Mouse (Mus musculus): ENCODE measurements at regions not wholly inside any gene's neighbourhood (a gene's known extent, or its start where the extent isn't known, plus 50 kb on each side); places are given as distances from the start of the nearest gene placed in this dataset.
A peak's percentile ranks its signal among the peaks of the same experiment; 100 is the strongest.

- intact Hi-C loops (cut with DNase I) = no loop called here
- DNase-seq (ENCODE audit: low spot score in 2 of 2) = peak; percentile 3 to 16
Observed at GRCm38 (mm10) chrX:132646956-132647355, 1041.8 kb downstream of the Pcdh19 start.

GRCm38 (mm10) chrX:132596925-132597324, 1091.9 kb downstream of the Pcdh19 start:
- intact Hi-C loops (cut with DNase I) = no loop called here
- no peak for DNase-seq (ENCODE audit: low spot score in 2 of 2)

GRCm38 (mm10) chrX:132596424-132596823, 1092.4 kb downstream of the Pcdh19 start:
- DNase-seq (ENCODE audit: low spot score in 2 of 2) = no peak
- intact Hi-C loops (cut with DNase I) = no loop called here

- intact Hi-C loops (cut with DNase I) = no loop called here
- no peak for DNase-seq (ENCODE audit: low spot score in 2 of 2)
Observed at GRCm38 (mm10) chrX:132574085-132574484, 1114.7 kb downstream of the Pcdh19 start.

All from left cerebral cortex, postnatal 14 days (tissue).